Mouse (Mus musculus): ENCODE measurements around the gene Ndufv3.

DNA sequence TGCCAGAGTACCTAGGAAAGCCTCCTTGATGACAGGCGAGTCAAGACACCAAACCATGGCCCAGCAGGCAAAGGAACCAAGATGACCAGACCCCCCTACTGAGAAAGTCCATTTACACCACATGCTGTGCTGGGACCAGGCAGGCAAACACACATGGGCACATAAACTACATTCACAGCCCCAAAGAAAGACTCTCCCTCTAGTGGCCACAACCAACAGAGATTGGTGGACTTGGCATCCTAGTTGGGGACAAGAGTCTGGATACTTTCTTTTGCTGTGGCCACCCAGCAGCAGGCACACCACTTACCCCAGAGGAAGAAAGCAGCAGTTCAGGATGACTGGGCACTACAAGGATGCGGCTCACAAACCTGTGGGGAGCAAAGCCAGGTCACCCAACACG, 19.0 kb upstream of the Ndufv3 start:
- no peak for TF ChIP-seq CTCF (IDR thresholded peaks at IDR 0.05; ENCODE audit: borderline replicate concordance, insufficient read depth, low read depth, low read length)
- TF ChIP-seq POLR2A (IDR thresholded peaks at IDR 0.05; ENCODE audit: borderline replicate concordance, insufficient read depth, low read length): no peak

All from cerebellum, adult 2 months (tissue).